8 mouse cellular contexts compared by ENCODE assay signal in genomic region chr13:56103796-56104746, GRCm38 (mm10). TPM values are rescaled to one million over a fixed set of nuclear protein-coding genes. Genes with fewer than 3 reads are reported as not detected.
DNase-seq lines count a peak whose midpoint lies in the region; ATAC-seq and TF ChIP-seq lines count a peak whose summit lies in the region.

No protein-coding gene starts in this region.

- H3K27ac ChIP-seq in cerebellum, adult 2 months (ENCODE audit: insufficient read depth, low read length) = no peak overlapping the region
- peak overlapping the region; percentile 57 for H3K27ac ChIP-seq in hindbrain, embryonic 16.5 days (ENCODE audit: low read depth, low read length)
- H3K27ac ChIP-seq in midbrain, embryonic 14.5 days (replicated peaks; ENCODE audit: low read depth, low read length) = peak overlapping the region; percentile 38
- no peak overlapping the region for H3K27ac ChIP-seq in kidney, embryonic 15.5 days

- no peaks in the 10 kb centered on the region for H3K9me3 ChIP-seq in hindbrain, embryonic 16.5 days (ENCODE audit: control insufficient read depth, low read length)
- H3K9me3 ChIP-seq in midbrain, embryonic 14.5 days (ENCODE audit: control insufficient read depth, low read length) = no peaks in the 10 kb centered on the region
- H3K9me3 ChIP-seq in kidney, embryonic 15.5 days (replicated peaks) = no peaks in the 10 kb centered on the region

- H3K9ac ChIP-seq in hindbrain, embryonic 16.5 days (ENCODE audit: low read depth, low read length) = no peak overlapping the region
- no peak overlapping the region for H3K9ac ChIP-seq in midbrain, embryonic 14.5 days (replicated peaks; ENCODE audit: low read length)
- H3K9ac ChIP-seq in kidney, embryonic 15.5 days = no peak overlapping the region

- TF ChIP-seq POLR2A in cerebellum, adult 2 months (IDR thresholded peaks at IDR 0.05; ENCODE audit: borderline replicate concordance, insufficient read depth, low read length) = no peak

- WGBS in cerebellum, adult 2 months = 24% methylated on average over 26 of the region's 26 CpGs
- 79% methylated on average over 26 of the region's 26 CpGs for WGBS in hindbrain, embryonic 16.5 days
- WGBS in midbrain, embryonic 14.5 days = 89% methylated on average over 26 of the region's 26 CpGs
- 91% methylated on average over 26 of the region's 26 CpGs for WGBS in kidney, embryonic 15.5 days

- H3K4me2 ChIP-seq in hindbrain, embryonic 16.5 days (ENCODE audit: low read length) = no peak overlapping the region
- no peak overlapping the region for H3K4me2 ChIP-seq in midbrain, embryonic 14.5 days (ENCODE audit: low read length)
- no peak overlapping the region for H3K4me2 ChIP-seq in kidney, embryonic 15.5 days

- TF ChIP-seq CTCF in cerebellum, adult 2 months (IDR thresholded peaks at IDR 0.05; ENCODE audit: borderline replicate concordance, insufficient read depth, low read depth, low read length) = no peak

- H3K4me3 ChIP-seq in cerebellum, adult 2 months (replicated peaks; ENCODE audit: insufficient read depth, low read depth, low read length) = no peak overlapping the region
- H3K4me3 ChIP-seq in hindbrain, embryonic 16.5 days (ENCODE audit: low read length) = no peak overlapping the region
- no peak overlapping the region for H3K4me3 ChIP-seq in midbrain, embryonic 14.5 days (replicated peaks; ENCODE audit: low read depth, low read length)
- no peak overlapping the region for H3K4me3 ChIP-seq in kidney, embryonic 15.5 days (replicated peaks)

- H3K36me3 ChIP-seq in hindbrain, embryonic 16.5 days (ENCODE audit: control insufficient read depth, insufficient read depth, low read length) = no peaks in the 10 kb centered on the region
- H3K36me3 ChIP-seq in midbrain, embryonic 14.5 days (ENCODE audit: control insufficient read depth, insufficient read depth, low read length) = peaks cover 47% of the 10 kb centered on the region
- peaks cover 67% of the 10 kb centered on the region for H3K36me3 ChIP-seq in kidney, embryonic 15.5 days

- DNase-seq in layer of hippocampus, adult 11-12 months (ENCODE audit: low spot score) = peak; percentile 54
- no peak for DNase-seq in layer of hippocampus, postnatal 25 days (ENCODE audit: extremely low spot score in 1 of 2, low spot score in 1 of 2)
- peak; percentile 39 to 55 for DNase-seq in cerebellum, adult 2 months
- DNase-seq in midbrain, embryonic 14.5 days = peak; percentile 55
- DNase-seq in spleen, postnatal 36 days (ENCODE audit: low spot score in 2 of 2) = no peak
- DNase-seq in kidney, adult 18-20 months = no peak

- peak; percentile 83 for ATAC-seq in hindbrain, embryonic 16.5 days
- no peak for ATAC-seq in midbrain, embryonic 14.5 days (ENCODE audit: low FRiP score, low TSS enrichment)
- no peak for ATAC-seq in kidney, embryonic 15.5 days (replicated peaks; ENCODE audit: low FRiP score)

- no peaks in the 10 kb centered on the region for H3K27me3 ChIP-seq in cerebellum, adult 2 months (ENCODE audit: control insufficient read depth, insufficient read depth, low read length)
- H3K27me3 ChIP-seq in hindbrain, embryonic 16.5 days (replicated peaks; ENCODE audit: control insufficient read depth, insufficient read depth, low read length) = no peaks in the 10 kb centered on the region
- H3K27me3 ChIP-seq in midbrain, embryonic 14.5 days (ENCODE audit: control insufficient read depth, insufficient read depth, low read length) = no peaks in the 10 kb centered on the region
- no peaks in the 10 kb centered on the region for H3K27me3 ChIP-seq in kidney, embryonic 15.5 days

- H3K4me1 ChIP-seq in cerebellum, adult 2 months (ENCODE audit: control insufficient read depth, insufficient read depth, low read length) = peaks cover 25% of the 10 kb centered on the region
- H3K4me1 ChIP-seq in hindbrain, embryonic 16.5 days (ENCODE audit: control insufficient read depth, insufficient read depth, low read depth, low read length) = peaks cover 25% of the 10 kb centered on the region
- peaks cover 6% of the 10 kb centered on the region for H3K4me1 ChIP-seq in midbrain, embryonic 14.5 days (ENCODE audit: control insufficient read depth, insufficient read depth, low read length)
- H3K4me1 ChIP-seq in kidney, embryonic 15.5 days = peaks cover 38% of the 10 kb centered on the region

RNA-seq across cellular contexts. Expression of gene H2afy, which starts 32.1 kb away (rescaled TPM):
- 100 to 1,000 TPM; 115 to 130 TPM for total RNA-seq in layer of hippocampus, postnatal 25 days (2021)
- polyA plus RNA-seq in cerebellum, adult 2 months (2012; rRNA removed) = 152 and 166 TPM in 2 replicates
- polyA plus RNA-seq in hindbrain, embryonic 16.5 days (2015; fragmentation: Nextera tagmentation; extraction: Ambion mirVana) = 239 and 258 TPM in 2 replicates
- 292 and 355 TPM in 2 replicates for polyA plus RNA-seq in midbrain, embryonic 14.5 days (2014; fragmentation: Nextera tagmentation; extraction: Ambion mirVana)
- 395 and 406 TPM in 2 replicates for polyA plus RNA-seq in kidney, embryonic 15.5 days (2015; fragmentation: Nextera tagmentation; extraction: Ambion mirVana)

Comparison
In these comparisons a context has a peak if more than half of its experiments do, and no peak if none do; other contexts are left out.
1. DNase-seq: peak in layer of hippocampus, adult 11-12 months (single experiment), cerebellum, adult 2 months (2 of 2) and midbrain, embryonic 14.5 days (single experiment); none in layer of hippocampus, postnatal 25 days (0 of 2), spleen, postnatal 36 days (0 of 2) and kidney, adult 18-20 months (single experiment).
2. H3K27ac ChIP-seq: peak in hindbrain, embryonic 16.5 days (single experiment) and midbrain, embryonic 14.5 days (single experiment); none in cerebellum, adult 2 months (single experiment) and kidney, embryonic 15.5 days (single experiment).